Mouse (Mus musculus) adrenal gland, postnatal 25 days (tissue): ENCODE results near the gene Dnajc30. TPM values are rescaled to one million over a fixed set of nuclear protein-coding genes. Genes with fewer than 3 reads are reported as not detected.
A peak's percentile ranks its signal among the peaks of the same experiment; 100 is the strongest.
"Not testable (repeated sequence)": the region's sequence is repeated elsewhere in the genome, so short reads cannot be mapped to it uniquely, and the experiment has no call there.

ENCODE experiments used
- DNase-seq: peaks from one replicate; pipeline ENCODE4 v3.0.0; 2021; ENCODE audit warnings: mixed read lengths
- long read RNA-seq: library from polyadenylated mRNA; stranded (forward); transcript quantifications from one replicate; pipeline ENCODE4 v2.0.0, GENCODE M21; 2021
- total RNA-seq: library from RNA; stranded (reverse); gene quantifications from 2 replicates; pipeline ENCODE4 v1.2.3, GENCODE M21; 2021

Gene Dnajc30
- total RNA-seq: 29.6 and 38.8 TPM in 2 replicates
- long read RNA-seq, transcript Dnajc30-201 (1 exons, 1,661 nt): major isoform, 35 of 35 reads
- long read RNA-seq, partial matches to known transcripts: 0 of 35 reads
- long read RNA-seq, other reads (novel, unspliced or antisense): 0 of 35 reads

- peak; percentile 97 for DNase-seq
These were observed at the start of gene Dnajc30 for GRCm38 (mm10) chr5:135063629-135064381. Dnajc30 (plus strand) TSS chr5:135064202.

- peak; percentile 85 for DNase-seq
These were observed 48.5 kb upstream of the Dnajc30 start for GRCm38 (mm10) chr5:135015497-135015896.

- no peak for DNase-seq
These were observed 47.7 kb upstream of the Dnajc30 start for GRCm38 (mm10) chr5:135016224-135016759.

- peak; percentile 82 for DNase-seq
These were observed 42.2 kb upstream of the Dnajc30 start for GRCm38 (mm10) chr5:135021814-135022213.

- DNase-seq: peak; percentile 90
These were observed 40.4 kb upstream of the Dnajc30 start, which contains the start of gene Stx1a for GRCm38 (mm10) chr5:135023344-135024173. Stx1a (plus strand) TSS chr5:135023482.

- DNase-seq: no peak
These were observed 39.3 kb upstream of the Dnajc30 start for GRCm38 (mm10) chr5:135024665-135025224.

- DNase-seq: no peak
These were observed 38.1 kb upstream of the Dnajc30 start for GRCm38 (mm10) chr5:135025899-135026298.

GRCm38 (mm10) chr5:135029007-135029854 is 34.8 kb upstream of the Dnajc30 start:
- DNase-seq: peak; percentile 89

- DNase-seq: no peak
These were observed 31.4 kb upstream of the Dnajc30 start for GRCm38 (mm10) chr5:135032581-135032980.

GRCm38 (mm10) chr5:135034593-135034992 is 29.4 kb upstream of the Dnajc30 start:
- DNase-seq: no peak

- DNase-seq: no peak
These were observed 28.2 kb upstream of the Dnajc30 start for GRCm38 (mm10) chr5:135035608-135036359.

GRCm38 (mm10) chr5:135037946-135038345 is 26.1 kb upstream of the Dnajc30 start:
- no peak for DNase-seq

GRCm38 (mm10) chr5:135039541-135039940 is 24.5 kb upstream of the Dnajc30 start:
- no peak for DNase-seq

GRCm38 (mm10) chr5:135040059-135040458 is 23.9 kb upstream of the Dnajc30 start:
- no peak for DNase-seq

- no peak for DNase-seq
These were observed 23.2 kb upstream of the Dnajc30 start for GRCm38 (mm10) chr5:135040777-135041176.

GRCm38 (mm10) chr5:135042105-135042788 is 21.8 kb upstream of the Dnajc30 start:
- no peak for DNase-seq

- no peak for DNase-seq
These were observed 19.4 kb upstream of the Dnajc30 start for GRCm38 (mm10) chr5:135044575-135044974.

GRCm38 (mm10) chr5:135048539-135048938 is 15.5 kb upstream of the Dnajc30 start:
- no peak for DNase-seq

- DNase-seq: not testable (repeated sequence)
These were observed 14.7 kb upstream of the Dnajc30 start for GRCm38 (mm10) chr5:135049268-135049667.

- no peak for DNase-seq
These were observed 10.6 kb upstream of the Dnajc30 start for GRCm38 (mm10) chr5:135053356-135053755.
